Mouse (Mus musculus) bone marrow macrophage, adult 2 months (primary cell): ENCODE measurements around the gene Dll1.

Experiments used
- CTCF ChIP-seq: IDR thresholded peaks from 2 replicates; pipeline ENCODE4 v1.5.1; 2012; ENCODE audit warnings: low read depth, mild to moderate bottlenecking, low read length, moderate library complexity
- POLR2A ChIP-seq: IDR thresholded peaks from 2 replicates; pipeline ENCODE4 v1.6.1; 2012; ENCODE audit warnings: mild to moderate bottlenecking, low read depth, low read length, borderline replicate concordance

DNA sequence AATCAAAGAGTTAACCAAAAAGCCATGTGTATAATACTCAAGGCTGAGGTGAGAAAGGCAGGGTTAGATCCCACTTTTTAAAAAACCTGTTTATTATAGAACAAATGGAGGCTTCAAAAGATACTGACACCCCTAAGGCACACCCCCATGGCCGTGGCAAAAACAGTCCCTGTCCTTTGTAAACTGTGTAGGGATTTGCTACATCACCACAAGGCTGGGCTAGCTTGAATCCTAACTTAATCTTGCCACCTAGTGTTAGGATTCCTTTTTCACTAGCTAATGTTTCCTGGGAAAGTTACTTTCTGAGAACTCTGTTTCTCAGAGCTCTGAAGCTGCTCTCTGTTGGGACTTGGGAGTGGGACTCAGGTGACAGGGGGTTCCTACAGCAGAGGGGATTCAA is 1.2 kb upstream of the Dll1 start:
- no peak for TF ChIP-seq CTCF
- TF ChIP-seq POLR2A = no peak
